Mouse (Mus musculus): ENCODE measurements around the gene Bhlhe23. TPM values are rescaled to one million over a fixed set of nuclear protein-coding genes. Genes with fewer than 3 reads are reported as not detected.

Gene Bhlhe23
- polyA plus RNA-seq, 1 experiment = not detected

DNA sequence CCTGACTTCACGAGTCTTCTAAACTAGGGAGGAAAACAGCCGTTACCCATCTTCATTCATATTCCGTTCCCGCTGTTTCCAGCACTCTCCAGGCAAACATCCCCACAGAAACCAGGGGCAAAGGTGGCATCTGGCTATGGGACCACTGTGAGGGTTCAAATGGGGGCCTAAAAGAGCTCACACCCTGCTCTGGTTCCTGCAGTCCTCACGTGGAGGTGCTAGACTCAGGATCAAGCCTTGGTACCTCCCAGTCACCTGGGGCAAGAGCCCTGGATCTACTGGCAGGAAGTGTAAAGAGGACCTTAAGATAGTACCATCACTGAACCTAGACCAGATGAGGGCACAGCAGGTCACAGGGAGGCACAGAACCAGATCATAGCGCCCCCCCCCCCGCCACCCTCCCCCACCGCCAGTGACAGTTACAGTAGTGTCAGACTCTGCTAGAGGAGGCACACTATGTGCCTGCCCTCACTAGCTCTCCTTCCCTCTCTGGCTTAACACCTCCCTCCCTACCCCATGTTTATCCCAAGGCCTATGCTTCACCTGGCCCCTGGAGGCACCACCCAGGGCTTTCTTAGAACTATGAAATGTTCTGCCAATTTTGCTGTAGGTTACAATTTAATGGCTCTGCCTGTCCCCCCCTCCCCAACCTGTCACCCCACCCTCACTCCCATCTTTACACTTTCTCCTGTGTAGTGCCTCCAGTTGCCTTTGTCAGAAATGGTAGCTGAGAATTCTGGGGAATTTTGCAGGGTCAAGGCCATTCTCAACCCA, 50.7 kb downstream of the Bhlhe23 start:
- Histone ChIP-seq H3K4me1 (ENCODE audit: control insufficient read depth, insufficient read depth, low read length) (peaks cover 15% of the 10 kb centered on the region), H3K9me3 (replicated peaks; ENCODE audit: control insufficient read depth, insufficient read depth, low read length, poor library complexity, severe bottlenecking) (peaks cover 16% of the 10 kb centered on the region), H3K27me3 (ENCODE audit: control insufficient read depth, insufficient read depth, low read length, poor library complexity, severe bottlenecking) (no peaks in the 10 kb centered on the region), H3K9ac (ENCODE audit: low read depth, poor library complexity, severe bottlenecking) (peak overlapping the region; percentile 48), H3K4me3 (ENCODE audit: low read depth, low read length) (peak overlapping the region; percentile 51), H3K27ac (ENCODE audit: insufficient read depth, low read length) (peak overlapping the region; percentile 91), H3K36me3 (ENCODE audit: control insufficient read depth, insufficient read depth, low read length, poor library complexity, severe bottlenecking) (peaks cover 23% of the 10 kb centered on the region)
- TF ChIP-seq CTCF (IDR thresholded peaks at IDR 0.05; ENCODE audit: low read depth, low read length) (no peak), POLR2A (IDR thresholded peaks at IDR 0.05; ENCODE audit: insufficient read depth, low read length) (no peak), EP300 (IDR thresholded peaks at IDR 0.05; ENCODE audit: insufficient read depth, low read depth, low read length) (no peak)

DNA sequence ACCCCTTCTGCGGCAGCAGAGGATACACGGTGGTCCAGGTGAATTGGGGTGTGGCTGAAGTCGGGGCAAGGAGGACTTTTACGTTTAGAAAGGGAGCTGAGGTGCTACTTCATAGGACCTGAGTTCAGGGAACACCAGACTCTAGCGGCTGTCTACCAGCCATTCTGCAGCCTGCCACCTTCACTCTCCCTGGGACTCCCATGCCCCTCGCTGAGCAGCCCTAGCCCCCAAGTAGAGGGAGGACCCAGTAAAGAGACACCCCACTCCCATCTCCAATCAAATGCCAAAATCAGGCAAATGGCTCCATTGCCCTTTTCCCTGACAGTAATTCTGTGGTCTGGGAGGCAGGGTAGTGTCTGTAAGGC, 51.3 kb downstream of the Bhlhe23 start:
- peaks cover 29% of the 10 kb centered on the region for H3K36me3 ChIP-seq (ENCODE audit: control insufficient read depth, insufficient read depth, low read length, poor library complexity, severe bottlenecking)
- no peaks in the 10 kb centered on the region for H3K27me3 ChIP-seq (ENCODE audit: control insufficient read depth, insufficient read depth, low read length, poor library complexity, severe bottlenecking)
- H3K9ac ChIP-seq (ENCODE audit: low read depth, poor library complexity, severe bottlenecking) = peak overlapping the region; percentile 48
- no peak for TF ChIP-seq POLR2A (IDR thresholded peaks at IDR 0.05; ENCODE audit: insufficient read depth, low read length)
- peak overlapping the region; percentile 51 for H3K4me3 ChIP-seq (ENCODE audit: low read depth, low read length)
- peak overlapping the region; percentile 58 for H3K27ac ChIP-seq (ENCODE audit: insufficient read depth, low read length)
- peaks cover 16% of the 10 kb centered on the region for H3K9me3 ChIP-seq (replicated peaks; ENCODE audit: control insufficient read depth, insufficient read depth, low read length, poor library complexity, severe bottlenecking)
- peaks cover 15% of the 10 kb centered on the region for H3K4me1 ChIP-seq (ENCODE audit: control insufficient read depth, insufficient read depth, low read length)

DNA sequence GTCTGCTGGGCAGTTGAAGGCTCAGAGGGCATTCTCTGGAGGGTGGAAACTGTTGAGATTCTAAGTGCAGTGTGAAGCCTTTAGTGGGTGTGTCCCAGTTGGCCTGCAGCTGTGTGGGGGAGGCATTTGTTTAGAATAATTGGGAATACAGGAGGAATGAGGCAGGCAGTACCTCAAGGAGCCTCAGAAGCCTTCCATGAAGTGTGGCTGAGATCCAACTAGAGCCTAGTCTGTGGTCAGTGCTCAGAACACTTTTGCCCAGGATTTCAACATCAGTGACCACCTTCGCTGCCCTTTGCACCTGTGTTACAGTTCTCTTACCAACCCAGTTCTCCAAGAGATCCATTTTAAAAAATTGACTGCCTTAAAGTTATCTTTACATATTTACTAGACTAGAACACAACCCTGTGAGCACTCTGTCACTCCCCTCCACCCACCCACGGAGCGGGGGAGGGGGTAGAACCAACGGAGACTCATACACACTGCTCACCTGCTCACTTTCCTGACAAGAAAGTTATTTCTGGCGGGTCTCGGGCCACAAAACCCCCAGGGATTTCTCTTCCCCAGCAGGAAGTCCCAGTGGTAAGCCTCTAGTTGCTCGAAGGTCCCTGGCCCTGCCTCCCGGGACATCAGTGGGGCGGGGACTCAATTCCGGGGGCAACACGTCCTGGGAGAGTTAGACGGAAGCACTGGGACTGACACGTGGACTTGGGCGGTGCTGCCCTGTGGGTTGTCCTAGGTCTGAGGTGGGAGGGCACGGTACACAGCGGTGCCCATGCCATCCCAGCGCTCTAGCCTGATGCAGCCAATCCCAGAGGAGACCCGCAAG, 51.9 kb downstream of the Bhlhe23 start, which contains the start of gene Slc17a9:
Gene Slc17a9 (plus strand): TSS at position 679 of the 829 bp plus-strand sequence.
- peaks cover 15% of the 10 kb centered on the region for H3K4me1 ChIP-seq (ENCODE audit: control insufficient read depth, insufficient read depth, low read length)
- H3K9ac ChIP-seq (ENCODE audit: low read depth, poor library complexity, severe bottlenecking) = peak within 1 kb of the TSS; percentile 48
- H3K9me3 ChIP-seq (replicated peaks; ENCODE audit: control insufficient read depth, insufficient read depth, low read length, poor library complexity, severe bottlenecking) = peaks cover 16% of the 10 kb centered on the region
- no peaks in the 10 kb centered on the region for H3K27me3 ChIP-seq (ENCODE audit: control insufficient read depth, insufficient read depth, low read length, poor library complexity, severe bottlenecking)
- TF ChIP-seq EP300 (IDR thresholded peaks at IDR 0.05; ENCODE audit: insufficient read depth, low read depth, low read length) (no peak; the same call in 1 of the 2 replicates), POLR2A (IDR thresholded peaks at IDR 0.05; ENCODE audit: insufficient read depth, low read length) (no peak), CTCF (IDR thresholded peaks at IDR 0.05; ENCODE audit: low read depth, low read length) (no peak)
- H3K36me3 ChIP-seq (ENCODE audit: control insufficient read depth, insufficient read depth, low read length, poor library complexity, severe bottlenecking) = peaks cover 35% of the 10 kb centered on the region
- peak within 1 kb of the TSS; percentile 58 for H3K27ac ChIP-seq (ENCODE audit: insufficient read depth, low read length)
- peak within 1 kb of the TSS; percentile 51 for H3K4me3 ChIP-seq (ENCODE audit: low read depth, low read length)

Other genes with a start within 250 kb of the Bhlhe23 start
- 20.3 and 22.3 TPM in 2 replicates for gene Mrgbp, start 195.6 kb downstream of the Bhlhe23 start, polyA plus RNA-seq (2011; ENCODE audit: insufficient read depth, insufficient read length, low read depth, missing spikeins)
- 47.3 and 56.6 TPM in 2 replicates for gene Ogfr, start 187.7 kb downstream of the Bhlhe23 start, polyA plus RNA-seq (2011; ENCODE audit: insufficient read depth, insufficient read length, low read depth, missing spikeins)
- 1.9 and 3.7 TPM in 2 replicates for gene Col9a3, start 179.1 kb downstream of the Bhlhe23 start, polyA plus RNA-seq (2011; ENCODE audit: insufficient read depth, insufficient read length, low read depth, missing spikeins)
- gene Tcfl5, start 134.2 kb downstream of the Bhlhe23 start, polyA plus RNA-seq (2011; ENCODE audit: insufficient read depth, insufficient read length, low read depth, missing spikeins) = 34.4 and 37.5 TPM in 2 replicates
- gene Dido1, start 66.9 kb downstream of the Bhlhe23 start, polyA plus RNA-seq (2011; ENCODE audit: insufficient read depth, insufficient read length, low read depth, missing spikeins) = 62.5 and 67.8 TPM in 2 replicates
- gene Gid8, start 66.8 kb downstream of the Bhlhe23 start, polyA plus RNA-seq (2011; ENCODE audit: insufficient read depth, insufficient read length, low read depth, missing spikeins) = 78.5 and 81.4 TPM in 2 replicates
- 20.2 and 22.6 TPM in 2 replicates for gene Slc17a9, start 51.6 kb downstream of the Bhlhe23 start, polyA plus RNA-seq (2011; ENCODE audit: insufficient read depth, insufficient read length, low read depth, missing spikeins)
- gene Ythdf1, start 144.0 kb upstream of the Bhlhe23 start, polyA plus RNA-seq (2011; ENCODE audit: insufficient read depth, insufficient read length, low read depth, missing spikeins) = 103 and 112 TPM in 2 replicates
- gene Birc7, start 152.1 kb upstream of the Bhlhe23 start, polyA plus RNA-seq (2011; ENCODE audit: insufficient read depth, insufficient read length, low read depth, missing spikeins) = 0.56 and 0.85 TPM in 2 replicates
- gene Nkain4, start 177.8 kb upstream of the Bhlhe23 start, polyA plus RNA-seq (2011; ENCODE audit: insufficient read depth, insufficient read length, low read depth, missing spikeins) = 7.0 and 9.1 TPM in 2 replicates
- 36.4 and 37.2 TPM in 2 replicates for gene Arfgap1, start 190.3 kb upstream of the Bhlhe23 start, polyA plus RNA-seq (2011; ENCODE audit: insufficient read depth, insufficient read length, low read depth, missing spikeins)
- gene Col20a1, start 209.6 kb upstream of the Bhlhe23 start, polyA plus RNA-seq (2011; ENCODE audit: insufficient read depth, insufficient read length, low read depth, missing spikeins) = 0.79 and 1.3 TPM in 2 replicates